Comparison of ENCODE assay signal across 8 mouse cellular contexts in genomic region chr16:29734324-29734723, GRCm38 (mm10).
A peak's percentile ranks its signal among the peaks of the same experiment; 100 is the strongest.
DNase-seq lines count a peak whose midpoint lies in the region; ATAC-seq and TF ChIP-seq lines count a peak whose summit lies in the region.

No protein-coding gene starts in this region.

- no peaks in the 10 kb centered on the region for H3K79me2 ChIP-seq in heart, adult 2 months (replicated peaks; ENCODE audit: control insufficient read depth, insufficient read depth, low read length)

- 0 out of 2 replicates have a peak, but pooled peaks have one; percentile 45 for ATAC-seq in liver, embryonic 11.5 days (replicated peaks; ENCODE audit: low FRiP score)
- peak; percentile 63 for ATAC-seq in neural tube, embryonic 13.5 days (ENCODE audit: low read depth)

- 5% methylated on average over 1 of the region's 1 CpGs for WGBS in heart, adult 2 months
- WGBS in liver, embryonic 11.5 days: 4% methylated on average over 1 of the region's 1 CpGs
- WGBS in neural tube, embryonic 13.5 days: 19% methylated on average over 1 of the region's 1 CpGs

- intact Hi-C loops in heart, adult 2 months (cut with DNase I): loop anchor here (1.0 to 5.0 kb wide), 6 partner anchors 80 to 502 kb away; no protein-coding TSS in a partner anchor

- DNase-seq in 3134 (ENCODE audit: extremely low read depth, insufficient read length, low spot score) (peak; percentile 52), ES-CJ7 (ENCODE audit: low read depth, low spot score) (peak; percentile 81)
- peak; percentile 85 for DNase-seq in embryo, embryonic 10 days (ENCODE audit: low spot score)
- peak; percentile 57 to 62 for DNase-seq in heart, adult 2 months
- DNase-seq in kidney, adult 18-20 months: peak; percentile 47
- DNase-seq in liver, embryonic 11.5 days (ENCODE audit: low spot score): no peak
- DNase-seq in spleen, adult 18-20 months: no peak

- peak; percentile 60; the same call in 1 of the 2 replicates for TF ChIP-seq EP300 in heart, adult 2 months (IDR thresholded peaks at IDR 0.05; ENCODE audit: insufficient read depth, low read depth, low read length)

- peak; percentile 90 for TF ChIP-seq CTCF in heart, adult 2 months (IDR thresholded peaks at IDR 0.05)

- no peak for TF ChIP-seq POLR2A in heart, adult 2 months (IDR thresholded peaks at IDR 0.05; ENCODE audit: insufficient read depth, low read depth, low read length)

- no peak overlapping the region for H3K4me3 ChIP-seq in heart, adult 2 months
- no peak overlapping the region for H3K4me3 ChIP-seq in liver, embryonic 11.5 days (ENCODE audit: low read depth, low read length)
- no peak overlapping the region for H3K4me3 ChIP-seq in neural tube, embryonic 13.5 days

- H3K9me3 ChIP-seq in liver, embryonic 11.5 days (ENCODE audit: control insufficient read depth, low read length): no peaks in the 10 kb centered on the region
- H3K9me3 ChIP-seq in neural tube, embryonic 13.5 days: no peaks in the 10 kb centered on the region

- H3K4me1 ChIP-seq in heart, adult 2 months (ENCODE audit: control insufficient read depth, insufficient read depth, low read length): peaks cover 8% of the 10 kb centered on the region
- peaks cover 8% of the 10 kb centered on the region for H3K4me1 ChIP-seq in liver, embryonic 11.5 days (replicated peaks; ENCODE audit: control insufficient read depth, insufficient read depth, low read length)
- H3K4me1 ChIP-seq in neural tube, embryonic 13.5 days (replicated peaks): peaks cover 36% of the 10 kb centered on the region

- H3K36me3 ChIP-seq in heart, adult 2 months (ENCODE audit: control insufficient read depth, insufficient read depth, low read length): no peaks in the 10 kb centered on the region
- no peaks in the 10 kb centered on the region for H3K36me3 ChIP-seq in liver, embryonic 11.5 days (ENCODE audit: control insufficient read depth, insufficient read depth, low read length)
- no peaks in the 10 kb centered on the region for H3K36me3 ChIP-seq in neural tube, embryonic 13.5 days

- H3K27ac ChIP-seq in heart, adult 2 months: peak overlapping the region; percentile 55
- H3K27ac ChIP-seq in liver, embryonic 11.5 days (ENCODE audit: low read depth, low read length): peak overlapping the region; percentile 52; the same call in 1 of the 2 replicates
- H3K27ac ChIP-seq in neural tube, embryonic 13.5 days (replicated peaks): peak overlapping the region; percentile 68

- no peak overlapping the region for H3K9ac ChIP-seq in heart, adult 2 months (ENCODE audit: low read depth, low read length)
- no peak overlapping the region for H3K9ac ChIP-seq in liver, embryonic 11.5 days (ENCODE audit: low read depth, low read length)
- 0 out of 2 replicates have a peak overlapping the region, but pooled peaks have one; percentile 31 for H3K9ac ChIP-seq in neural tube, embryonic 13.5 days

- H3K4me2 ChIP-seq in liver, embryonic 11.5 days: peak overlapping the region; percentile 22; the same call in 1 of the 2 replicates
- peak overlapping the region; percentile 36 for H3K4me2 ChIP-seq in neural tube, embryonic 13.5 days

- no peaks in the 10 kb centered on the region for H3K27me3 ChIP-seq in heart, adult 2 months (ENCODE audit: control insufficient read depth, insufficient read depth, low read length)
- peaks cover 44% of the 10 kb centered on the region for H3K27me3 ChIP-seq in liver, embryonic 11.5 days (replicated peaks; ENCODE audit: control insufficient read depth, insufficient read depth, low read length)
- peaks cover 79% of the 10 kb centered on the region for H3K27me3 ChIP-seq in neural tube, embryonic 13.5 days

Comparison
In these comparisons a context has a peak if more than half of its experiments do, and no peak if none do; other contexts are left out.
1. DNase-seq: peak in 3134 (single experiment), ES-CJ7 (single experiment), embryo, embryonic 10 days (single experiment), heart, adult 2 months (2 of 2) and kidney, adult 18-20 months (single experiment); none in liver, embryonic 11.5 days (single experiment) and spleen, adult 18-20 months (0 of 2).
2. Peak in every context shown above with its lines, with median percentiles within 50 percentile points of each other: H3K27ac ChIP-seq.